Mouse (Mus musculus): Measurements from ENCODE around the gene Chtop.

Chtop gene

DNA sequence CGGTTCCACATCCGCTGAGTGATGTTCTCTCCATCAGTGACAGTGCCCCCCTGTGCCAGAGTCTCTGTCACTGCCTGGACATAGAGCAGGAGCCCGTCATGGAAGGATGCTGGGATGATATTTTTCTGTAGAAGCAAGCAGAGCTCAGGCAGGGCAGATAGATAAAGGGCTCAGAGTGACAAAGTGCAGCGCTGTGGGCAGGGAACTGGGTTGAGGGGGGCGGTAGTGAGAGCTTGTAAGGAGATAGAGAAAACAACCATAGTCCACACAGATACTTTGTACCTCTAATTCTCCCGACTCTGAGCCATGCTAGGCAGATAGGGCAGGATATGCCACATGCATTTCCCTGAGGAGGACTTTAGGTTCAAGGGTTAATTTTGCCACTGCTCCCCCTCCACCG, 46.7 kb downstream of the Chtop start:
- no peak for DNase-seq (ENCODE audit: low spot score)

DNA sequence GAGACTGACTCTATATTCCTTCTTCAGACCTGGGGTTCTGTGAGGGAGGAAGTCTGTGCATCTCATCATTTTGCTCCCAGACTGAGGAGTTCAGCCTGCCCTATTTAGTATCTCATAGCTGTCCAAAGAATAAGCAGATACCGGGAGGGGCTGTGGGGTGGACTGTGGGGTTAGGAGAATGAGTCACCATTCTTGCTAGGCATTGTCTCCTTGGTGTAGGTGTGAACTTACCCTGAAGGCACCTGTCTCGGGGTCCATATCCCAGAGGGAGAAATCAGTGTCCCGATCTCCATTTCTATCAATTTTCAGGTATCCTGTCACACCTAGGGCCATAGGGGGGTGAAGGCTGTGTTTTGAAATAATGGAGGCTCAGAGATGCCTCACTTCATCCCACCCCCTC, 47.4 kb downstream of the Chtop start:
- no peak for DNase-seq (ENCODE audit: low spot score)

DNA sequence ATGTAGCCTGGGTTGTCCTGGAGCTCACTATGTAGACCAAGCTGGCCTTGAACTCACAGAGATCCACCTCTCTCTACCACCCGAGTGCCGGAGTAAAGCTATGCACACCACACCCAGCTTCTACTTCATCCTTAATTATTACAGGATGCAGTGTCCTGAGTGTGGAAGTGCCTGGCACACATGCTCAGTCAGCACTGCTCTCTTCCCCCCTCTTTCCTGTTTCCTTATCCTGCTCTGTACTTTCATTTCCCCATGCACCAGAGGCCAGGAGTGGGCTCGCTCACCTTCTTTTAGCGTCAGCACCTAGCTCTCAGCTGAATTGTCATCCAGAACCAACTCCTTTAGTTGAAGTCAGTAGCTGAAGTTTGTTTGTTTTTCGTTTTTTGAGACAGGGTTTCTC, 49.0 kb downstream of the Chtop start:
- DNase-seq (ENCODE audit: low spot score) = no peak

DNA sequence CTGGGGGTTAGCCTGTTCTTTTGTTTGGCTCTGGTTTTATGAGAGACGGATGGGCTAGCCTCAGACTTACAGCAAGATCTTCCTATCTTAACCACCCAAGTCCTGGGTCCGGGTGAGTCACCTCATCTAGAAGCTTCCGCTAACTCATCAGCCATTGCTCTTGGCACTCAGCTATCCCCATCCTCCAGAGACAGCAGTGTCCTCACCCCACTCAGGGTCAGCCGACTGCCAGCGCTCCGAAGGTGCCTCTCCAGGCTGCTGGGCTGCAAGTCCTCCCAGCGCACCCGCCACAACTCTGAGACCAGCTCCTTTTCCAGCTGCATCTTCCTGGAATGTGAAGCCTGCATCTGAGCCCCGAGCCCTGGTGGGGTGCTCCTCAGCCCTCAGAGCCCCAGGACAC, 49.6 kb downstream of the Chtop start:
- DNase-seq (ENCODE audit: low spot score) = no peak

DNA sequence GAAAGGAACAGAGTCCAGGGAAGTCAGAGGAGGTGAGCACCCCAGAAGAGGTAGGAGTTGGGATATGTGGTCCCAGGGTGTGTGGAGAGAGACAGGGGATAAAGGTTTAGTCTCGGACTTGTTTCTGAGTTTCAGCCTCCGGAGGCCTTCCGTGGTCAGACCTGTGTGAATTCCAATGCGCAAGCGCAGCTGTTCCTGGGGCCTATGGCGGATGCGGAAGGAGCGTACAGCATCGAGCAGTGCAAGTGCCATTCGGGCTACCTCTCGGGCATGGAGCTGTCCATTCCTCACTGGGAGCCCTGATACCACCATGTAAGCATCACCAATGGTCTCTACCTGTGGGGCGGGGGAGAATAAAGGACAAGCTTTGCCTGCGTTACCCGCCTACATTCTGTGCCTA, 54.4 kb downstream of the Chtop start:
- DNase-seq (ENCODE audit: low spot score) = no peak

DNA sequence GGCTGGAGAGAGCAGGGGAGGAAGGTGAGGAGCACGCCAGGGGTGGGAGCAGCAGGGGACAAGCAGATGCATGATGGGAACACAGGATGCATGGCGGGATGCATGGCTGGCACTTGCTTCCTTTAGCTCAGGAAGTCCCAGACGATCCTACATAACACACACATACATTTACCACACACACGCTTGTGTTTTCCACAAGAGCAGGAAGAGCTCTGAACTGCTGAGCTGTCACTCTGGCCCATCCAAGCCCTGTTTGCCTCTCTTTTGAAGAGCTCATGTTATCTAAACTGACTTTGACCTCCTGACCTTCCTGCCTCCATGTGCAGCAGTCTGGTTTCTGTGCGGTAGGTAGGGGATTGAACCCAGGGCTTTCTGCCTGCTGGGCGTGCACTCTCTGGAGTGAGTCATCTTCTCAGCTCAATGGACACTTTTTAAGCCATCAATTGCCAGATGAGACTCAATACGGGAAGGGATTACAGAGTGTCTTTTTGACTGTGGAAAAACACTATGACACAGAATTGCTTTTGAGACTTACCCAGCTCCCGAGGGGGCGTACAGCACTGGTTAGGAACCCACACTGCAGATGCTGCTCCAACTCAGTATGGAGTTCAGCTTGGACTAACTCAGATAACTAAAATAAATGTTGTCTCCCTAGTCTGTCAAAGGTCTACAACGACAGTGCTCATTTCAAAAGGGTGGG, 57.8 kb downstream of the Chtop start:
- no peak for DNase-seq (ENCODE audit: low spot score)

DNA sequence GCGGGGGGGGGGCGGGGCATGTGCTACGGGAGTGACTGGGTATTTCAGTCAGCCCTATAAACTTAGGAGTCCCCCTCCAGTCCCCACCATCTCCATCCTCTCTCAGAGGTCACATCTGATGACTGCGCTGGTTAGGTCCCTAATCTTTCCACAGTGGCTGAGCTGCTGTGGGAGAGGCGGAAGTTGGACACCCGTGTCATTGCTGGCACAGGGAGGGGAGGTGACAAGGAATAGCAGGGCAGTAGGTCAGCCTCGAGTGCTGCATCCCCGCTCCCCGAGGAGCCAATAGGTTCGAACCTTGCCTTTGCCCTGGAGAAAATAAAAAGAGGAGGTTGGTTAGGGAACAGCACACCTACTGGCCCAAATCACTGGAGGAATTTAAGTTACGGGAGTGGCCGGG, 58.4 kb downstream of the Chtop start:
- no peak for DNase-seq (ENCODE audit: low spot score)
